ENCODE assay signal across 8 mouse cellular contexts in the genomic region with DNA sequence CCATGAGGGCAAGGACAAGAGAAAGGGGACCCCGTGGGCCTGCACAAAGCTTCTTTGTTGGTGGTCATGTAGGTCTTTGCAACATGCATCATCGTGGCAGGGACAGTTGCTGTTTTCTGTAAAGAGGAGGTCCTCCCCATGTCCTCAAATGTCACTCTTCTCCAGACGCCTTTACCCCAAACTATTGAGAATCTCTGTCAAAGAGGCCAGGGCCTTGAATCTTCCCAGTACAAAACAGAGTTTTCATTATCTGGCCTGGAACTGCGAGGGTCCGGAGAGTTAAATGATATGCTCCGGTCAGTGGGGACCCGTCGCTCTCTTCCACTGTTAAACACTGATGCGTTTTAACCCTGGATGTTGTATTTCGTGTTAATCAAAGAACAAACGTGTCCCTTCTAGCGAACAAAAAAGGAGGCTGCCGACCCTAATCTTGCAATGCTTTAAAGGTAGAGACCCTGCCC. TPM values are rescaled to one million over a fixed set of nuclear protein-coding genes. Genes with fewer than 3 reads are reported as not detected.
A peak's percentile ranks its signal among the peaks of the same experiment; 100 is the strongest.
DNase-seq lines count a peak whose midpoint lies in the region; ATAC-seq and TF ChIP-seq lines count a peak whose summit lies in the region.

No protein-coding gene starts in this region.

- peak overlapping the region; percentile 50 for H3K4me2 ChIP-seq in liver, embryonic 15.5 days

- no peak for TF ChIP-seq CTCF in testis, adult 2 months (IDR thresholded peaks at IDR 0.05; ENCODE audit: control insufficient read depth, insufficient read depth, insufficient replicate concordance, low read depth, low read length)

- peaks cover 24% of the 10 kb centered on the region for H3K4me1 ChIP-seq in testis, adult 2 months (ENCODE audit: control insufficient read depth, insufficient read depth, low read length)
- peaks cover 17% of the 10 kb centered on the region for H3K4me1 ChIP-seq in liver, embryonic 15.5 days (replicated peaks)

- peak overlapping the region; percentile 50 for H3K4me3 ChIP-seq in testis, adult 2 months (ENCODE audit: control insufficient read depth, low read depth, low read length)
- H3K4me3 ChIP-seq in liver, embryonic 15.5 days (replicated peaks), result 0 out of 2 replicates have a peak overlapping the region, but pooled peaks have one; percentile 14

- 28% methylated on average over 13 of the region's 13 CpGs for WGBS in liver, embryonic 15.5 days (ENCODE audit: insufficient replicate concordance)

- no peak overlapping the region for H3K27ac ChIP-seq in testis, adult 2 months (ENCODE audit: control insufficient read depth, insufficient read depth, low read depth, low read length)
- no peak overlapping the region for H3K27ac ChIP-seq in liver, embryonic 15.5 days (replicated peaks)

- no peaks in the 10 kb centered on the region for H3K36me3 ChIP-seq in testis, adult 2 months (ENCODE audit: control insufficient read depth, insufficient read depth, low read length)
- no peaks in the 10 kb centered on the region for H3K36me3 ChIP-seq in liver, embryonic 15.5 days (replicated peaks)

- peaks cover 3% of the 10 kb centered on the region; the same call in 1 of the 2 replicates for H3K27me3 ChIP-seq in testis, adult 2 months (ENCODE audit: control insufficient read depth, insufficient read depth, low read length)
- H3K27me3 ChIP-seq in liver, embryonic 15.5 days, result peaks cover 70% of the 10 kb centered on the region

- H3K9ac ChIP-seq in liver, embryonic 15.5 days, result no peak overlapping the region

- peak; percentile 29 for DNase-seq in embryo, embryonic 9.5 days (ENCODE audit: extremely low spot score)
- no peak for DNase-seq in embryo, embryonic 11 days
- DNase-seq in testis, postnatal 14 days (ENCODE audit: low spot score), result no peak
- DNase-seq in right cerebral cortex, postnatal 4 days, result no peak
- no peak for DNase-seq in kidney, adult 11 months
- DNase-seq in thymus, postnatal 10 days (ENCODE audit: low spot score in 2 of 2), result no peak

- TF ChIP-seq POLR2A in testis, adult 2 months (IDR thresholded peaks at IDR 0.05; ENCODE audit: control insufficient read depth, low read depth, low read length), result no peak

- no peak for ATAC-seq in liver, embryonic 15.5 days (ENCODE audit: insufficient read depth)

- no peaks in the 10 kb centered on the region for H3K9me3 ChIP-seq in liver, embryonic 15.5 days (replicated peaks)

RNA-seq across cellular contexts. Expression of a gene that starts 0.9 kb away (rescaled TPM):
- polyA plus RNA-seq in testis, adult 2 months (2012; rRNA removed), result 0.12 and 0.24 TPM in 2 replicates
- polyA plus RNA-seq in liver, embryonic 15.5 days (2015; fragmentation: Nextera tagmentation; extraction: Ambion mirVana), result 0.23 and 0.48 TPM in 2 replicates

RNA-seq across cellular contexts. Expression of a gene that starts 13.7 kb away (rescaled TPM):
- 43.6 and 53.7 TPM in 2 replicates for polyA plus RNA-seq in testis, adult 2 months (2012; rRNA removed)
- polyA plus RNA-seq in liver, embryonic 15.5 days (2015; fragmentation: Nextera tagmentation; extraction: Ambion mirVana), result 38.1 and 39.4 TPM in 2 replicates

RNA-seq across cellular contexts. Expression of a gene that starts 13.7 kb away (rescaled TPM):
- 25.8 and 32.6 TPM in 2 replicates for polyA plus RNA-seq in testis, adult 2 months (2012; rRNA removed)
- polyA plus RNA-seq in liver, embryonic 15.5 days (2015; fragmentation: Nextera tagmentation; extraction: Ambion mirVana), result 27.5 and 28.3 TPM in 2 replicates

RNA-seq across cellular contexts. Expression of a gene that starts 56.0 kb away (rescaled TPM):
- 7.5 and 8.3 TPM in 2 replicates for polyA plus RNA-seq in testis, adult 2 months (2012; rRNA removed)
- polyA plus RNA-seq in liver, embryonic 15.5 days (2015; fragmentation: Nextera tagmentation; extraction: Ambion mirVana), result 0.02 and 0.07 TPM in 2 replicates
